Mouse (Mus musculus): ENCODE measurements around the gene Cbx5.
"Not testable (repeated sequence)": the region's sequence is repeated elsewhere in the genome, so short reads cannot be mapped to it uniquely, and the experiment has no call there.

- not testable (repeated sequence) for TF ChIP-seq CTCF, EP300 (IDR thresholded peaks at IDR 0.05)
These were observed 1.7 kb upstream of the Cbx5 start for GRCm38 (mm10) chr15:103241071-103242018.

Data from lung, postnatal 0 days (tissue).